Mouse (Mus musculus): ENCODE measurements around the gene Cd9.

The Cd9 gene

DNA sequence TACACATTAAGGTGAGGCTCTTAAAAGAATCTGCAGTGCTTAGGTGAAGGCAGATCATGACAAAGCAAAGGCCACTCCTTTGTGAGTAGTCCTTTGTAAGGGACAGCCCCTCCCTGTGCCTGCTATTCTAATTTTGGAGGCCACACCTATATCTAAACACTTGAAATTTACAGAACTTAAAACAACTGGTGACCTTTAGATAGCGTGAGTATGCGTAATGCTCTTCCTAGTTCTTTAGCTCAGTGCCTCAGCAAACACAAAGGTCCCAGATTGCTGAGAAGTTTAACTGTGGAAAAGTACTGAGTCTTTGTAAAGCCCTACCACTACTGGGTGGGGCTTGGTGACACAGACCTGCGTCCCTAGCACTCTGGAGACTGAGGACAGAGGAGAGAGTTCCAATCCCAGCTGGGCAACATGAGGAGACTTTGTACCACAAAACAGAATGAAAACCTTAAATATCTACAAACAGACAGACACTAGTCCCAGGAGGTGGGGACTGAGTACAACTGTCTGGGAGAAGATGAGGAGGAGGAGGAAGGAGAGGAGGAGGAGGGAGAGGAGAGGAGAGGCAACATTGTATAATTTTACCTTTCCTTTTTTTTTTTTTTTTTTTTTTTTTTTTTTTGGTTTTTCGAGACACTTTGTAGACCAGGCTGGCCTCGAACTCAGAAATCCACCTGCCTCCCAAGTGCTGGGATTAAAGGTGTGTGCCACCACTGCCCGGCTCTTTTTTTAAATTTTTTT is 60.7 kb downstream of the Cd9 start:
- peak; percentile 84 for DNase-seq (ENCODE audit: low spot score)

DNA sequence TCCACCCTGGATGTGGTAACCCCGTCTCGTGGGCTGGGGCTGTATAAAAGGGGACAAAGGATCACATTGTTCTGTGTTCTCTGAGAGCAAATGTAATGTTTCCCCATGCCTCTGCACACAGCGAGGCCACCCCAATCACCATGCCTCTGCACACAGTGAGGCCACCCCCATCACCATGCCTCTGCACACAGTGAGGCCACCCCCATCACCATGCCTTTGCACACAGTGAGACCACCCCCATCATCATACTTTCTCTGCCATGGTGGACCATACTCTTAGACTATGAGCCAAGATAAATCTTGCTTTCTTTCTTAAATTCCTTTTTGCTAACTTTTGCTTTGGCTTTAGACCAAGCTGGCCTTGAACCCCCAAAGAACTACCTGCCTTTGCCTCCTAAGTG is 61.3 kb downstream of the Cd9 start:
- DNase-seq (ENCODE audit: low spot score): no peak

DNA sequence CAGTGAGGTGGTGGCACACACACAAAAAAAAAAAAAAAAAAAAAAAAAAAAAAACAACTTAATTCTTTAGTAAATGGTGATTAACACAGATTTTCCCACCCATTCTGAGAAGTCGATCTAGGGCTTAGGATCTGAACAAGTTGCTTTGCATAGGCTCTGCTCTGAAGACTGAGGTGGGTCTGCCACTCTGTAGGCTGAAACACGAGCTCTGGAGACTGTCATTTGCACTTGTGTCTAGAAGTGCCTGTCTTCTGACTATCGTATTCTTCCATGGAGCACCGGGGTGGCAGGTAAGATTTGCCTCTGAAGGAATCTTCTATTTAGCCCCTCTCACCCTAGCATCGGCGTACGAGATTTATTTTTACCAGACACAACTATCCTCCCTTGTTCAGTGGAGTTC is 62.1 kb downstream of the Cd9 start:
- no peak for DNase-seq (ENCODE audit: low spot score)

DNA sequence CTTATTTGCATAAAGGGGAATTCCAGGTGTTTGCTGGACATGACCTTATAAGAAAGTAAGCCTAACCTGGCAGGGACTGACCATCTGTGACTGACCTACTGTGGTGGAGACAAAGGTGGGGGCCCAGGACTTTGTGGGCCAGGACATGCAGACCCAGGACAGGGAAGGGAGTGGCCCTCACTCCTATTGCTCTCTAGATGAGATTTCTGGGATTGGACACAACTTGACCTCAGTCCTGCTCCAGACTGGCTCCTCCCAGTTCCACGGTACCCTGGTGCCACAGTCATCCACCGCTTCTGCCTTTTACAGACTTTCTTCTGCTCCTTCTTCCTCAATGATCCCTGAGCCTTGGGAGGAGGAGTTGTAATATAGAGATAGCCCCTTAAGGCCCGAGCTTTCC is 63.6 kb downstream of the Cd9 start:
- no peak for DNase-seq (ENCODE audit: low spot score)

DNA sequence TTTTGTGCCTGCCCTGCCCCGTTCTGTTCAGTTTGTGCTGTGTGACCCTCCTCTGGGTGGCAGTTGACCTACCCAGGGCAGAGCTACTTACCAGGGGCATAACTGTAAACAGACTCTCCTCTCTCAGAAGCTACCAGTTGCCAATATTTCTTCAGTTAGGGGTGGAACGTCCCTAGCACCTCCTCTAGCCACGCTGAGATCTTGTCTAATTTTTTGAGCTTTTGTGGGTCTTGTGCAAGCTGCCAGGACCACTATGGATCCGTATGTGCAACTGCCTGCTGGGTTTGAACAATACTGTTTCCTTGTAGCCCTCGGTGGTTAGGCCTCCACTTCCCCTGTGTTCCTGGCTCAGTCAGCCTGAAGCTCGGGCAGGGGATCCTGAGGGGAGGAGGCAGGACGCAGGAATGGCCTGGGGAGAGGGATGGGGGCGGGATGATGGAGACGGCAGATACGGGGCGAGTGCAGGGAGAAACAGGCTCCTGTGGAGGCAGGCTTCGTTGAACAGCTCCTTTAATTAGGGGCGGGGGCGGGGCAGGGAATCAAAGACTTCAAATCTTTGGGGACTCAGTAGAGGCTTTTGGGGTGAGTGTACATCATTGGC is 64.1 kb downstream of the Cd9 start:
- DNase-seq (ENCODE audit: low spot score): no peak

DNA sequence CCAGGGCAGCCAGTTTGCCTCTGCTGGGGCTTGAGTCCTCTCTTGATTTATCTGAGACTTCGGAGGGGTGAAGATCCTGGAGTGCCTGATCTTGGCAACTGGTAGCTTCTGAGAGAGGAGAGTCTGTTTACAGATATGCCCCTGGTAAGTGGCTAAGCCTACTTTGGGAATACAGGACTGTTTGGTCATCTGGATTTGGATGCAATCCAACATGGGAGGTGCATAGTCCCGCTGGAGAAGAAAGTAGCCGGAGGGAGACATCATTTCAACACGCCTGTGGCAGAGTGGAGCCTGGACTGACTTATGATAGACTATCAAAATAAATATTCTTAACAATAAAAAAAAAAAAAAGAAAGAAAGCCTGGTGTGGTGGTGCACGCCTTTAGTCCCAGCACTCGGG is 64.8 kb downstream of the Cd9 start:
- peak; percentile 65 for DNase-seq (ENCODE audit: low spot score)

DNA sequence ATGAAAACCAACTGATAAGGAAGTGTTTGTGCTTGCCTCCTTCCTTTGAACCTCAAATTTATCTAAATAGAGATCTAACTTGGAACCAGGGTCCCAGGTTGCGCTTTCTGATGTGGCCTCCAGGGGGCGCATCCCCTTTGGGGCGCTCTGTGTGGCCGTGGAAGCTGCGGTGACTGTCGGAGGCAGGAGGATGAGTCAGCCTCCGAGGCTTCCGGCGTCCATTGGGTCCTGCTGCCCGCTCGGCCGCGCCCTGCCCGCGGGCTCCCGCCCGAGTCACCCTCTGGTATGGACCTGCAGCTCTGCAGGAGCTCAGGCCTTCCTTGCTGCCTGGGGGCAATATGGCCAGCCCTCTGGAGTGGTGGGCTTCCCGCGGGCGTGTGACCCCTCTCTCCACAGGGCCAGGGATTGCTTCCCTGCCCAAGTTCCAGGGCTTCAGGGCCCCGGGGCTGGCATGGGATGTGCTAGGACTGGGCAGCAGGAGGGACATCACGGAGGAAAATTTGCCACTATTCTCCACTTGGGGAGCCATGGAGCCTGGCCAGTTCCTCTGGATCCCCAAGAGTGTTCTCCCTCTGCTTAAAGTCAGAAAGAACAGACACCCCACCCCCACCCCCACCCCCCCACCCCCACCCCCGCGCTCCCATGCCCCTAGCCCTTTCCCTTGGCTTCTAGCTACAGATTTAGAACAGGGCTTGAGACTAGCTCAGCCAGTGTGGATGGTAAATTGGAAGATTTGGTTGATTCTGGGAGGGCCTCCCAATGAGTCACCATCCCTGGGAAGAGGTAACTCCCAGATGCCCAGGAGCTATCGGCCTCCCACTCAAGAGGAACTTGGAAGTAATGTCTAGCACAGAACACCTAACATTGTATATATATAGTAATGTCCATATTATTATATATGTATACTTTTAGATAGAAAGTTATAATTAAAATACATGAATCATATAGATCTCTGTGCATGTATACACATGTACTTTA is 67.9 kb downstream of the Cd9 start:
- DNase-seq (ENCODE audit: low spot score): peak; percentile 89

DNA sequence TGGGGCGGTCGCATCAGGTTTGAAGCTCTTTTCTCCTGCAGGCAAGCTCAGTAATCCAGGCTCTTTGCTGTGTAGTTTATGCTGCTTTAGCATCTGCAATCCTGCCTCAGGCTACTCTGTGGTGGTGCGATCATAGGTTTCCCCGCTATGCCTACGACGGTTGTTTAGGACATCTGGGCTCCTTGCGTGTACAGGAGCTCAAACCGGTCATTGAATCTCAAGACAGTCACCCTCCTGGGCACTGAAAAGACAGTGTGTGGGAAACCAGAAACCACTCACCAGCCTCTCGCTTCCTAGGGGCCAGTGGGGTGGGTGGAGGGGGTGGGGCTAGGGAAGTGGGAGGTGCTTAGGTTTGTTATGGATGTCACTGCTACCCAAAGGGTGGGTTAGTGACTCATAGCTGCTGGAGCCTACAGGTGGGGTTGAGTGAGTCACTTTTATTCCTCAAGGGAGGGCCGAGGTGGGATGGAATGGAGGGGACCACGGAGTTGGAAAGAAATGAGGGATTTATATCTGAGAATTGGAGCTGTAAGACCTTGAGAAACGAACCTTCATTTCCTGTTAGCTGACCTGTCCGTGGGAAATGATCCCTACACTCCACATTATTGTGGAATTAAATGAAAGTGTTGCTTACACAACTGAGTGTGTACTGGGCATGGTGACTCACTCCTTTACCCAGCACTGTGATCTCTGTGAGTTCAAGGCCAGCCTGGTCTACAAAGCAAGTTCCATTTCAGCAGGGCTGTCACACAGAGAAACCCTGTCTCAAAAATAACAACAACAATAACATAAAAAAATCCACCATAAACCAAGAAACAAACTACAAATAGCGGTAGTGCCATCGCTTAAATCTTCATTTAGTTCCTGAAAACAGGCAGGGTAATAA is 69.1 kb downstream of the Cd9 start:
- no peak for DNase-seq (ENCODE audit: low spot score)

DNA sequence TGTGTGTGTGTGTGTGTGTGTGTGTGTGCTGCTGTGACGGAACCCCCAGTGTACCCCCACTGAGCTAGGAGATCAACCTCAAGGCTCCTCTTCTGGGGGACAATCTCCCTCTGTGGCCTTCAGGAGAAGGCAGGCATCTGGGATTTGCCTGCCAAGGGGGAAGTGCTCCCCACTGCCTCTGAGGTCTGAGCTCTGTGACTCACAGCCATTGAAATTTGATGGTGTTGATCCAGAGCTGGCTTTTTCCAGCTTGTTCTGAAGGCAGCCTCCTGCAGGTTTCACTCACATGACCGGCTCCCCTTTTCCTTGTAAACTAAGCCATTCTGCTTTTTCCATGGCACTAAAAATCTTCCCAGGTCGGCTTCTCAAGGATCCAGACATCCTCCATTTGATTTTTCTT is 70.4 kb downstream of the Cd9 start:
- no peak for DNase-seq (ENCODE audit: low spot score)

DNA sequence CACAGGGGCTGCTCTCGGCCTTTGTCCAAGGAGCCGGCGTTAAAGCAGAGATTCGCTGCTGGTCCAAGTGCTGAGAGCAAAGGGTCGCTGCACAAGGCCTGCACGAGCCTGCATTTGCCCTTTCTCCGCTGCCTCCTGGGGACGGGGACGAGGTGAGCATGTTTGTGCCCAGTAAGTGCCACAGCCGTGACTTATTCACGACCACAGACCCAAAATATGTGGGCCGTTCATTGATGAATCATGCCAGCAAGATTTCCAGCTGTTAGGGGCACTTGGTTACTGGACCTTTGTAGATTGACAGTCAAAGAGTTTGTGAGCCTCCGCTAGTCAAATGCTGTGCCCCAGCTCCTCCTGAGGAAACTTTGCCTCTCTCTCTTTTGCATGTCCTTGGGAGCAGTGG is 71.1 kb downstream of the Cd9 start:
- no peak for DNase-seq (ENCODE audit: low spot score)

DNA sequence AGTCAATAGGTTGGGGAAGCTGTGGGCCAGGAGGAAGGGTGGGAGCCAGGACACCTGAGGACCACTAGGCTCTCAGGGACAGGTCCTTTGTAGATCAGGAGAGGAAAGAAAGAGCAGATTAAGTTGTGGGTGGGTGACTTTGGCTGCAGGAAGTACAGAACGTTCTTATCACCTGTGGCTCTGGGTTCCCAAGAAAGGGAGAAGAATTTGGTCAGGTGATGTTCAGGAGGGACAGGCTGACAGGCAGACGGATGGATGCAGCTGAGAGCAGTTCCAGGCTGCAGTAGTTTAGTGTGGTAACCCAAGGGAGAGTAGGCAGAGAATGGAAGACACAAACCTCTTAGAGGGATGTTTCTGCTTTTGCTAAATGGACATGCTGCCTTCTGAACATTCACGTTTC is 71.5 kb downstream of the Cd9 start:
- DNase-seq (ENCODE audit: low spot score): no peak

DNA sequence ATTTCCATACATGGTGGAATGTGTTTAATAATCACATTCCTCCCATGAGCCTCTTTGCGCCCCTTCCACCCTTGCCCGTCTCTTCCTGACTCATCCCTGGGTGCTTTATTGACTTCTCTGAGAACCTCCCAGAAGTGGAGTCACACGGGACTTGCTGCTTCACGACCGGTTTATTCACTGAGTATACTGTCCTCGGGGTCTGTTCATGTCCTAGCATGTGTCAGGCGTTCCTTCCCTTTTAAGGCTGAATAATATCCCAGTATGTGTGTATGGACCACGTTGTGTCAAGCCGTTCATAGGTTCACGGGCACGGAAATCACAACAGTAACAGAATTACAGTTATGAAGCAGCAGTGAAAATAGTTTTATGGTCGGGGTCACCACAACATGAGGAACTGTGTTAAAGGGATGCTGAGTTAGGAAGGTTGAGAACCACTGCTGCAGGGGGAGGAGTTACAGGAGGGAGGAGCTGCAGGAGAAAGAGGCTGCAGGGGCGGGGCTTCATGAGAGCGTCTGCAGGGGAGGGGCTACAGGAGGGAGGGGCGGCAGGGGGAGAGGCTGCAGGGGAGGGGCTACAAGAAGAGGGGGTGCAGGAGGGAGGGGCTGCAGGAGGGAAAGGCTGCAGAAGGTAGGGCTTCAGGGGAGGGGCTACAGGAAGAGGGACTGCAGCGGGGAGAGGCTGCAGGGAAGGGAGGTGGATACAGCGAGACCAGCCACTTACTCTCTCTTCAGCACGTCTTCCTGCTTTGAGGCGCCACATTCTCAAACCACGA is 72.4 kb downstream of the Cd9 start:
- DNase-seq (ENCODE audit: low spot score): peak; percentile 83

DNA sequence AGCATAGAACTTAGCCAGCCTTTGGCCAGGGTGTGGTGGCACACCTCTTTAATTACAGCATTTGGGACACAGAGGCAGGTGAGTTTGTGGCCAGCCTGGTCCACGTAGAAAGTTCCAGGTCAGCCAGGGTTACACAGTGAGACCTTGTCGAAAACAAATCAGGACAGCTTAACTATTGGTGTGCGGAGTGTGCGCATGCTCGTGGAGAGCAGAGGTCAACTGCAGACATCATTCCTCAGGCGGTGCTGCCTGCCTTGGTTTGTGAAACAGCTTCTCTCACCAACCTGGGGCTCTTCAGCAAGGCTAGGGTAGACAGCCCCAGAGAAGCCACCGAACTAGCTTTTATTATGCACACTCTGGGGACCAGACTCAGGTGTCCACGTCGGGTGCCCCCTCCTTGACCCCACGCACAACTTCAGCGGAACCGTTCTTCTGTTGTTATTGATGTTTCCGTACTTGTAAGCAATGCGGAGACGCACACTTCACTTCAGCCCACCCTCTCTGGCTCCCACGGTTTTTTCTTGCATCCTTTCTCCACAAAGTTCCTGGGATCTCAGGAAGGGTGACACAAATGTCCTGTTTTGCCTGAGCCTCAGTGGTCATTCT is 74.0 kb downstream of the Cd9 start:
- DNase-seq (ENCODE audit: low spot score): no peak

DNA sequence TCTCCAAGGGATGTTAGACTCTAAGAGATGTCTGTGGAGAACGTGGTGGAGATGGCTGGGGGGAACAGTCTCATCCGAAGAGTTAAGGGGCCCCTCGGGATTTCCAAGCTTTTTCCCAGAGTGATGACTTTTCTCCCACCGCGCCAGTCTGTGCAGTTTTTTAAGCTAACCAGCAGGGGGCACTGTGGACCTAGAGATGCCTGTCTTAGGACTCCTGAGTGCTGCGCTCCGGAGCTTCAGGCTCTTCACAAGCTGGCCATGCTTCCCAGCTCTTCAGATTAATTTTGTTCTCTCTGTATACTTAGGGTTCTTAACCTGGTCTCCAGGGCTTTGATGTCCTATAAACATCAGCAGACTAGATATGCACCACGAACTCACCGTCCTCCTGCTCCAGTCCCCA is 75.8 kb downstream of the Cd9 start:
- peak; percentile 84 for DNase-seq (ENCODE audit: low spot score)

DNA sequence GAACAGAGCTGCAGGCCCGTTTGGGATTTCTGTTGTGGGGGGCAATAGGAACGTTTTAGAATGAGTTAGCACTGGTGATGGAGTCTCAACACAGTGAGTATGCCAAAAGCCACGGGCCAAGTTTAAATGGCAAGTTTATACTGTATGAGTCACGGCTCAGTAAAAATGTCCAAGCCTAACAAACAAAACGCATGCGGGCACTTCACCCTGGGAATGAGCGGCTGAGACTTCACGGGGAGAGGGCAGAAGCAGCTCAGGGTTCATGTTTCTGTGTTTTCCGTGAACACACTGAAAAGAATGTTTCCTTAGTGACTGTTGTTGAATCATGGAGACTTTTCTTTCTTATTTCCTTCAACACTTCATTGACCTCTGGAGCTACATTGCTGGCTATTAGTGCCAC is 81.3 kb downstream of the Cd9 start:
- peak; percentile 45 for DNase-seq (ENCODE audit: low spot score)

DNA sequence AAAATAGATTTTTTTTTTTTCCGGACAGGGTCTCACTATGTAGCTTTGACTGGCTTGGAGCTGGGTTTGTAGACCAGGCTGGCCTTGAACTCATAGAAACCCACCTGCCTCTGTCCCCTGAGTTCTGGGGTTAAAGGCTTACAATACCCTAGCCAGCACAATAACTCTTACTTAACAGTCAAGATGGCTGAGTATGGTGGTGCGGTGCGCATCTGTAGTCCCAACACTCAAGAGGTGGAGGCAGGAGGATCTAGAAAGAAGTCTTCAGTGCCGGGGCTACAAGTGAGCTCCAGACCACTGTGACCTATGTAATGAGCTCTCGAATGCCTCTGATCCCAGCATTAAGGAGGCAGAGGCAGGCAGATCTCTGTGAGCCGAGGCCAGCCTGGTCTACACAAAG is 82.9 kb downstream of the Cd9 start:
- no peak for DNase-seq (ENCODE audit: low spot score)

DNA sequence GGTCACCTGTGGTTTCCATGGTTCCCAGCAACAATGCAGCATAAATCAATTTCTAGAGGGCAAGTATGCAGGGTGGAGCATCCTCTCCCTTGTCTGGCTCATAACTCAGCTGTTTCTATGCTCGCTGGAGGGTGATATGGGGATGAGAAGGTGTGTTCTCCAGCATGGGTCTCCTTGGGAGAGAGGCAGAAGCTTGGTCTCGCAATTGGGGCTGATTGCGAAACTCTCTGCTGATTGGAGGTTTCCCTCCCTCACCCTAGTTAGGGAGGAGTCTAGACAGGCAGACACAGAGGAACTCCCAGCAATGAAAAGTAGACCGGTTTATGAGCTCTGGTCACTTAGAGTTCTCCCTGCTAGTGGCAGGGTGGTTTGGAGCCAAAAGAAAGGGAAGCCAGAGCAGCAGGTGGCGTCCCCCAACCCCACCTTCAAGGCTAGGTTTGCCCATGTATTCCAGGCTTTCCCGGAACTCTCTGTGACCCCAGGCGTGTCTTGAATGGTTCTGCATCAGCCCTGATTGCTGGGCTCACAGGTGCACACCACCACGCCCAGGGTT is 83.5 kb downstream of the Cd9 start:
- peak; percentile 56 for DNase-seq (ENCODE audit: low spot score)

DNA sequence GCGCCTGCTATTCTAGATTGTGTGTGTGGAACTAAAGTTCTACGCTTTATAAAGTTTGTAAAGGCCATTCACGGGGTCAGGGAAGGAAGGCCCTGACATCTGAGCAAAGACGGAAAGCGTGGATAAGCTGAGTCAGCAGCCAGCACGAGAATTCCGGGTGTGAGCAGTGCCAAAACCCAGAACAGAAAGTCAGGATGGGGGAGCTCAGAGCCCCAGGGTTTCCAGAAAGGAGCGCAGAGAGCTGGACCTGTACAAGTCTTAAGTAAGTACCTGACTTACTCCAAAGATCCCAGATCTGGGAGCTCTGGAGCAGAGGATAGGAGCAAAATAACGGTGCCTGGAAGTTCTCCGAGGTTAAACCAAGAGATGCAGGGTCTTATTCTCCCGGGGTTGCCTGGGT is 84.0 kb downstream of the Cd9 start:
- DNase-seq (ENCODE audit: low spot score): no peak
